Mouse (Mus musculus): ENCODE data around the gene Gm49721.
"Not testable (repeated sequence)": the region's sequence is repeated elsewhere in the genome, so short reads cannot be mapped to it uniquely, and the experiment has no call there.

Gm49721 gene

GRCm38 (mm10) chr17:7074494-7074893, 95.8 kb downstream of the Gm49721 start:
- not testable (repeated sequence) for DNase-seq (ENCODE audit: extremely low read depth, low read depth)

- not testable (repeated sequence) for DNase-seq (ENCODE audit: extremely low read depth, low read depth)
Measured at GRCm38 (mm10) chr17:7075519-7075918, 96.8 kb downstream of the Gm49721 start.

- not testable (repeated sequence) for DNase-seq (ENCODE audit: extremely low read depth, low read depth)
Measured at GRCm38 (mm10) chr17:7079558-7079957, 100.9 kb downstream of the Gm49721 start.

- DNase-seq (ENCODE audit: extremely low read depth, low read depth), result not testable (repeated sequence)
Measured at GRCm38 (mm10) chr17:7084523-7084922, 105.8 kb downstream of the Gm49721 start.

GRCm38 (mm10) chr17:7085469-7086168, 106.9 kb downstream of the Gm49721 start:
- DNase-seq (ENCODE audit: extremely low read depth, low read depth), result not testable (repeated sequence)

GRCm38 (mm10) chr17:7086836-7087235, 108.1 kb downstream of the Gm49721 start:
- DNase-seq (ENCODE audit: extremely low read depth, low read depth), result not testable (repeated sequence)

Data from MEL-GATA-1-ER (cell line).